Mouse (Mus musculus) heart, adult 9 months (tissue): ENCODE measurements at regions not wholly inside any gene's neighbourhood (a gene's known extent, or its start where the extent isn't known, plus 50 kb on each side); places are given as distances from the start of the nearest gene placed in this dataset.
"Not testable (repeated sequence)": the region's sequence is repeated elsewhere in the genome, so short reads cannot be mapped to it uniquely, and the experiment has no call there.

Source experiments
- DNase-seq, 2 experiments: peaks; one replicate each; pipeline ENCODE4 v3.0.0; 2022; ENCODE audit warnings: low spot score in 2 of 2

DNA sequence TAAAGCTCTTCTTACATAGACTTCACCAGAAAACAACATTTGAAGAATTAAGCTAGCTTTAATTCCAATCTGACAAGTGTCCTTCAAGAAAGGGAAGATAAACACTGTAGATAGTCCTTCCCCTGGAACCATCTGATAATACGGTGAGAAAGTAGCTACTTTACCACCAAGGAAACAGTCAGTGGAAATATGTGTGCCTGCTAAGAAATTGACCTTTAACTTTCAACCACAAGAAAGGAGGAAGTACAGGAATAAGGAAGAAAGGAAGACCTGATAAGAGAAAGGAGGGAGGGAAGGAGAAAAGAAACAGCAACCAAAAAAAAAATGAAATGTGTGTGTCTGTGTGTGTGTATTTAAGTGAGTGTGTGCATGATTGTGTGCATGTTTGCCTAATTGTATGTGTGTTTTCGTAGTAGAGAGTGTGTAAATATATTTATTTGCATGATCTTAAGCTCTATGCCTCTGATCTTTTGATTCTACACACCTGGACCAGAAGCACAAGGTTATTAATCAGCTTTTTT, 831.3 kb downstream of the Pla2g4a start:
- no peak for DNase-seq

DNA sequence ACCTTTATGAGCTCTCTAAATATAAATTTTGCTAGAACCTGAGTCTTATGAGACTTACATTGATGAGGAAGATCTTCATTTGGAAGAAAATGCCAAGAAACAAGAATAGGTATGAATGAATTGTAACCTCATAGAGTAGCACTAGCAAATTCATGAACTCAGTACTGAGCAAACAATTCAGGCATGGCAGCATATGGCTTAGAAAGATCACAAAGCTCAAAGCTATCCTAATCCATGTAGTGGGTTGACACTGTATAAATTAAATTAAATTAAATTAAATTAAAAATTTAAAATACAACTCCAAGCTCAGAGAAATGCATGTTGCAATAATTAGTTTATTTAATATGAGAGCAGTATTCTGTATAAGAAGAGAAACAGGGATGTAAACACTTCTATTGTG, 832.0 kb downstream of the Pla2g4a start:
- DNase-seq = no peak

DNA sequence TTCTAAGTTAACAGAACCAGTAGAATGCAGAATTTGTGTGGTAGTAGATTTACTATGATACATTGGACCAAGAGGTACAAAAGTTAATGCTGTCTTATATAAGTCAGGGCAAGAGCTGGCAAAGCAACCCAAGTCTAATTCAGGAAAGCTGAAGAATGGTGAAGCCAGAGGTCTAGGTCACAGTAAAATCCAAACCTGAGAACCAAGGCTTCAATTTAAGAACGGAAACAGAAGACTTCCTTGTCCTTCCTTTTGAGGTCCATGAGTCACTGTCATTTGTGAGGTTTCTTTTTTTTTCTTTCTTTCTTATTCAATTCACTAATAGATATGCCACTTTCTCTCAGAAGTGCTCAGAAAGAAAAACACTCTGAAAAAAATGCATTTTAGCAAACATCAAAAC, 833.4 kb downstream of the Pla2g4a start:
- DNase-seq = no peak

DNA sequence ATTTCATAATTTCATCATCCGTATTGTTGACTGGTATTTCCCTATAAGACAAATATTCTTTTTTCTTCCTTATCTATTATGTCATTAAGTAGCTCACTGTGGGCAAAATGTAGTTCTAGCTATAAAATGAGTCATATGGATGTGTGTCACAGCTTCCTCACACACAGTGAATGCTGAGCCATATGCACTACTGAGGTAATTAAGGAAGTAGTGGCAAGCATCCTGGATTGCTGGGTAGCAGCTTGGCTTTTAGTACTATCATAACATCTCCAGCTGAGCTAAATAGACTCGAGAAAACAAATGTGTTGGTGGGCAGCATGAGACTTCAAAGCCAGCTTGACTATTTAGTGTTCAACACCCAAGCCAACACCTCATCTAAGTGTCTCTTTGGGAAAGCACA, 857.7 kb downstream of the Pla2g4a start:
- no peak for DNase-seq

DNA sequence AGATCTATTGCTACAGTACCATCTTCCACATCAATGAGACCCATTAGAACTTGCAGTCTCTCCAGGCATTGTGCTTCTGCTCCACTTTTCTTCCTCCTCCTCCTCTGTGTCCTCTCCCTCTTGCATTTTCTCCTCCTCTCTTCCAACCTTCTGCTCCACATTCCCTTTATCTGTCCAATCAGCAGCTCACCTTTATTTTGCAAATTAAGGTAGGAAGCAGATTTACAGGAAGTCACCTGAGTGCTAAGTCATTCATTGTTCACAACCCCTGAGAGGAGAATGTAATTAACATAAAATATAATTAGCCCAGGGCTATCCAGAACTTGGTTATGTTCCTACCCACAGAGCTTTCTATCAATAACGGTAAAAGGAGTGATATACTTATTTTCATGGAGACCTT, 863.7 kb downstream of the Pla2g4a start:
- DNase-seq = no peak

DNA sequence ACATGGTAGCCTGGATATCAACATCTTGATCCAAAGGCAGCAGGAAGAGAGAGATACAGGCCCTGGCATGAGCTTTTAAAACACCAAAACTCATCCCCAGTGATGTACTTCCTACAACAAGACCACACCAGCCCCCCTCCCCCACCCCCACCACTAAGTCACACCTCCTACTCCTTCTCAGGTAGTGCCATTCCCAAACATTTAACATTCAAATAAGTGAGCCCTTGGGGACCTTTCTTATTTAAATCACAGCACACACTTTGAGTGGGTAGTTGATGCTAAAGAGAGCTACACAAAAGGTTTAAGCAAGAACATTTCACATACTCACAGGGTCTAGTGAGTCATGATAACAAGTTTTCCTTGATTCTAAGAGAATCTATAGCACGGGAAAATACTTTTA, 886.4 kb downstream of the Pla2g4a start:
- DNase-seq = no peak

DNA sequence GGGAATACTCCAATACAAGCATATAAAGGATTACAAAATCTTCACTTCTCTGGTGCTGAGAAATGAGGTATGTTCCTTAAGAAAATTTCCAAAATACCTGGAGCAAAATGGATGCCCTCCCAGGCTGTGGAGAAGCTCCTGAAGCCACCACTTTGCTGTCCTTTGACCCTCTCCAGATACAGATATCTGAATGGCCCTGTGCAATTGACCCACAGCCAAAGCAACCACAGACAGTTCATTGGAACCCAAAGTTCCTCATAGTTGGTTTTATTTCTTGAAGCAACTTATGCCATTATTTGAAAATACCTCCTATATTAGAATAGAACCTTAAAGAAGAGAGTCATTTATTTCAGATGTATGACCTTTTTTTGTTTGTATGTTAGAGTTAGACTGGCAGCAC, 891.5 kb downstream of the Pla2g4a start:
- DNase-seq = no peak

DNA sequence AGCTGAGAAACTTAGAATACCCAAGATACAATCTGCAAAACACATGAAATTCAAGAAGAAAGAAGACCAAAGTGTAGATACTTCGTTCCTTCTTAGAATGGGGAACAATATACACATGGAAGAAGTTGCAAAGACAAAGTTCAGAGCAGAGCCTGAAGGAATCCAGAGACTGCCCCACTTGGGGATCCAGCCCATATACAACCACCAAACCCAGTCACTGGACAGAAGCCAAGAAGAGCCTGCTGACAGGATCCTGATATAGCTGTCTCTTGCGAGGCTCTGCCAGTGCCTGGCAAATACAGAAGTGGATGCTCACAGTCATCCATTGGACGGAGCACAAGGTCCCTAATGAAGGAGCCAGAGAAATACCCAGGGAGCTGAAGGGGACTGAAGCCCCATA, 898.1 kb downstream of the Pla2g4a start:
- DNase-seq = not testable (repeated sequence)

DNA sequence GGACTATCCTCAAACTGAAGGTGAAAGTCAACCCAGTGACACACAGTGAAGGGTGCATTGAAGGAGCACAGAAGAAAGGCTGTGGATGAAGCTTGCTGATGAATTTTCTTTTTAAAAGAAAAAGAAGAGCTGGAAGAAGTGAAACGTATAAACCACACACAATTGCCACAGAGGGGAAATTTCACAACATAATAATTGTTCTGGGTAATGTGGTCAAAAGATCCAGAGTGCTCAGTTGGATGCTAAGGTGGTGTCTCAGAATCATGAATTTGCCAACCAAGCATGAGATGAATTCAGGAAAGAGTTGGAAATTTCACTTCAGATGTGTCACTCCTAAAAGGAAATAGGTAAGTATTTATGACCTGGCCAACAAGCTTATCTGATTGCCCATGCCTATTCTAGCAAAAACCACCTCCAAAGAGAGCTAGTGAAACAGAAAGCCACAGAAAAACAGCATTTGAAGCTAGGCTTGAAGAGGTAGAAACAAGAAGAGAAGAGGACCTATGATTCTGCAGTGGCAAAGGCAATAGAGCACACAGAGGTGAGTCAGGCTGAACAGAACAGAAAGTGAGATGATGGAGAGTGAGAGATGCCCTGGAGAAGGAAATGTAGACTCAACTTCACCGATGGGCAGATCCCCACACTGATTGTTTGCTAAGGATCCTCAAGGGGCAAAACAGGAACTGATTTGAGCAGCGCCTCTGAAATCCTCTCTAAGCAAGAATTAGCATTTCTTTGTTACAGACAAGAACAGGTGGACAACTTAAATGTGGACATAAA, 922.7 kb downstream of the Pla2g4a start:
- DNase-seq = no peak

DNA sequence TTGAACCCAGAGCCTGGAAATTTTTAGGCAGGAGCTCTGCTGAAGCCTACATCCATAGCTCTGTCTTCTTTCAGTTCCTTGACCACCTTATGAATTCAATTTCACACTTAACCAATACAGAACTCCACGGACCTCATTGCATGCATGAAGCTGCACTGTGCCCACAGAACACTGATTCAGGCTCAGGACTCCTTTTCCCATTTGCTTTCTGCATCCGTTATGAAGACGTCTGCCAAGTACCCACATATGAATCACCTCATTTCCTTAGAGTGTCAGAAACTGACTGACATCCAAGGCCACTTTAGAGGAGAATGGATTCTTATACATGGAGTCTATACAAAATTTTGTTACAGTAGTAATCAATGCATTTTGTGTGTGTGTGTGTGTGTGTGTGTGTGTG, 932.8 kb downstream of the Pla2g4a start:
- DNase-seq = no peak

DNA sequence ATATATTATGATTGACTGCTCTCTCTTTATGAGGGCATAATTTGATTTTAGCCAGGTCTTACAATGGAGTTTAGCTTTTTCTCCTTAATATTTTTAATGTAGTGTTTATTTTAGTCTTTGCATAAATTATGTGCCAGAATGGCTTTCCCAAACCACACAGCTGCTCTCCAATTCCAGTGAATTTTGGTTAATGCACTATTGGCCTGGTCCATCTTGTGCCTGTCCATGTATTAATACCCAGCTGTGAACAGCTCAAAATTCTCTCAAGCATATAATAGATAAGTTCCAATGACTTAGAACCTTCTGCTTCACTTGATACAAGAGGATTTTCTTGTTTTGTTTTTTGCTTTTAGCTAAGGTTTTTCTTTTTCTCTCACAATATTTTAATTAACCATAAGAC, 939.4 kb downstream of the Pla2g4a start:
- DNase-seq = no peak

DNA sequence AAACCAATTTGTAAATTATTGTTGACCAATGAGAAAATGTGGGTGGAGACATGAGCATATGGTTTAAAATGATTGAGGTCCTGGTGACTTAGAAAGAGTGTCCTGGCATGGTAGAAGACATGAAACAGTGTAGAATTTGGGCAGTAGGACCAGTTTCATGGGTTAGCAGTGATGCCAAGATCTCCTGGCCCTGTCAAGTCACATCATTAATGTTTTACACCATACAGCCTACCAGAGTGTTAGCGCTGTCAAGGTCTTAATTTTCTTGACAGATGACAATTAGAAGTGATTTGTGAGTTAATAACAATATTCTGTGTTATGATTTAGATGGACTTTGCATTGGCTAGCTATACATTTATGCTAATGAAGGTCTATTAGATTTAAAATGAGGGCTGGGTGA, 939.8 kb downstream of the Pla2g4a start:
- no peak for DNase-seq

DNA sequence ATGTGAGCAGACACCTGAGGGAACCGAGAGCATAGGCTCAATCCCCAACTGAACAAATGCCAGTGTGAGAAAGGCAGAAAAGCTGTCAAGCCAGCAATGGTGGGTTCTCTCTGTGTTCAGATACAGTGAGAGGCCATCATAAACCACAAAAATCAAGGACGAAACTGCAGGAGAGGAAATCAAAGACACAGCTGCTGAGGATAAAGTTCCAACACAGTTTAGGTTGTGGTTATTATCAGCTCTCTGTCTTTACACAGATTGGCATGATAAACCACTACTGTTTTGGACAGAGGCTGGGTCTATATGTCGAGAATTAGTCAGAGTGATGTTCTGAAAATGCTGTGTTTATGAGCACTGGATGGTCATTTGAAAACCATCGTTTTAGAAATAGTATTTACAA, 946.5 kb downstream of the Pla2g4a start:
- DNase-seq = no peak

DNA sequence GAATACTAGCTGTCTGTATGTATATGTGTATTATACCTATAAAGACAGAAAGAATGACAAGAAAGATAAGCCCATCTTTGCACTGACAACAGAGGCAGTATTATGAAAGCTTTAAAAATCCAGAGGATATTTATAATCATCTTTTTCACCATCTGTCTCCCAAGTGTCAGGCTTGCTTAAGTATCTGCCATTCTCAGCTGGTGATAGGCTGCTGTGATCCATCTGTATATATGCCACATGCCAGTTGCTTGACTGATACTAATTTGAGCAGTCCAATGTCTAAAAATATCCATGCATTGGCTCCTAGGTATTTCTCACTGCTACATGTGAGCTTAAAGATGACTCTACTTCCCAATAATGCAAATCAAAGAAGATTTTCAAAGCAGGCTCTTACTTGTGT, 950.3 kb downstream of the Pla2g4a start:
- no peak for DNase-seq

DNA sequence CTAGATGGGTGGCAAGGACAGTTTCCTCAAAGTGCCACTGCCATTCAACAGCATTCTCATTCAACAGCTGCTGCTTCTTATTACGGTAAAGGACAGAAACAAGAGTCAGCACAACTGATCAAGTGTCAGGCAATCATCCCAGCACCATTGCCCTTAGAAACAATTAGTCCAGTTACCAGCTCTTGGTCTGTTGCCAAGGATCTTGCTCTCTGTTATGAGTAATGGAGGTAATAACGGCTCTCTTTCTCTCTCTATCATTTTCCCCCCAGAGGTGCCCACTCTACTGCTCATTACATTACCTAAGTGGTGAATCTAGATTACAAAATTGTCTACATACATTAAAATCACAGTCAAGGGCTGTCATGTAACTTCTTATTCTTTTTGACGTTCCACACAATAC, 961.0 kb downstream of the Pla2g4a start:
- DNase-seq = no peak

DNA sequence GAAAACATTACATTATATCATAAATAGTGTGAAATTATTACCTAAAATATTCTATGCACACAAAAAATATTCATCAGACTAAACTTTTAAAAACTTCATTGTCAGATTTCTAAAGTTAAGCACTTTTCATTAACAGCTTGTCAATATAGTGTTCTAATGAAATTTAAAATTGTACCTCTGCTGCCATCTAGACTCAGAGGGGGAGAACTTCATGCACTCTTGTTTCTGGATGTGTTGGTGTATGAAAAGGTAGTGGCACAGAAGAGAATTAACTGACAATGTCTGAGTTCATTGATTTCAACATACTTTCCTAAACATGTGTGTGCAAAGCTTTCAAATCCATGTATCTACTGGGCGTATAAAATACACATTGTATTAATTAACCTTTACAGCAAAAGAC, 967.5 kb downstream of the Pla2g4a start:
- DNase-seq = no peak

DNA sequence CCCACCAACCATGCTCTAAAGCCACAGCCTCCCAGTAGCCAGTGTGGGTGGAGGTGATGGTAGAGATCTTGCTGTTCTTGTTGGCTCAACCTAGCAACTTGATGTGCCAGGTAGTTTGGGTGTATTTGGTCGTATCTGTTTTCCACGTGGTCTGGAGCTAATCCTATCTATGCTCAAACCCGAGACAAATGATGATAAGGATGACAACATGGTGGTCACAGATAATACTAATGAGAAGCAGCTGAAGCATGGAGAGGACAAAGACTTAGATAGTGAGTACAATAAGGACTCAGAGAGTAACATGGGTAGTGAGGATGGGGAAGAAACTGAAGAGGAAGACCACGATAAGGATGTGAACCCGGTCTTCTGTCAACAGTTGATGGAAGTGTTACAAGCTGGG, 983.7 kb downstream of the Pla2g4a start:
- no peak for DNase-seq

DNA sequence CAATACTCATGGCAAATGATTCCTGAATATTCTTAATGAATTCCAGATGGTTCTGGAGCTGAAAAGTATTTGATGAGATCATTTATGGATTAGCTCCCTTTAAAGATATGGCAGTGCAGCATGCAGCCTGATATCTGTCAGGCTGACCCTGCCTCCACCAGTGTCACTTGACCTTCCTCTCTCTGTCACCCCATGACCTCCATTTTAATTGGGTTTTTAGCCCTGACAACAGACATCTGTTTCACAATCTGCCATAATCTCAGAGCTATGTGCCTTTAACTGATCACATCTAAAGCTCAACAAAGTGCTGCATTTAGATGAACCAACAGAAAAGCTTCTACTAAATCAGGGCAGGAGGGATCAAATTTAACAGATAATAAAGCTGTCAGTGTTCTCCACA, 995.7 kb downstream of the Pla2g4a start:
- DNase-seq = no peak

DNA sequence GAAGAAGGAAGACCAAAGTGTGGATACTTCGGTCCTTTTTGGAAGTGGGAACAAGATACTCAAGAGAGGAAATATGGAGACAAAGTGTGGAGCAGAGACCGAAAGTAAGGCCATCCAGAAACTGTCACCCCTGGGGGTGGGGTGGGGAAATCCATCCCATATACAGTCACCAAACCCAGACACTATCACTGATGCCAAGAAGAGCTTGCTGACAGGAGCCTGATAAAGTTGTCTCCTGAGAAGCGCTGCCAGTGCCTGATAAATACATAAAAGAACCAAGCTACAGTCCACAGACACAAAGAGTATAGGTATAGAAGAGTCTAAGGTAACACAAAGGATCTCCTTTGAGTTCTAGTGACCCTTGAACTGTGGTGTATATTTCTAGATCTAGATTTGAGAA, 1026.7 kb downstream of the Pla2g4a start:
- no peak for DNase-seq

DNA sequence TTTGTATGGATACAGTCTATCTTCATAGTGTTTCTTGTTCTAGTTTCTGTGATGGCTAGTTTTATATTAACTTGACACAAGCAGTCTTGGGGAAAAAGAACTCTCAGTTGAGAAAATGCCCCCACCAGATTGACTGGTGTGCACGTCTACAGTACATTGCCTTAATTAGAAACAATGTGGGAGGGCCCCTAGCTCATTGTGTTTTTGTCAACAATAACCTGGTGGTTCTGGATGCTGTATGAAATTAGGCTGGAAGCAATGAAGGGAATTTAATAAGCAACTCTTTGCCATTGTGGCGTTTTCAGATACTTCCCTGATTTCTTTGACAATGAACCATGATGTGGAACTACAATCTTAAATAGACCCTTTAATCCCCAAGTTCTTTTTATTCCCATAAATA, 1036.6 kb downstream of the Pla2g4a start:
- no peak for DNase-seq

DNA sequence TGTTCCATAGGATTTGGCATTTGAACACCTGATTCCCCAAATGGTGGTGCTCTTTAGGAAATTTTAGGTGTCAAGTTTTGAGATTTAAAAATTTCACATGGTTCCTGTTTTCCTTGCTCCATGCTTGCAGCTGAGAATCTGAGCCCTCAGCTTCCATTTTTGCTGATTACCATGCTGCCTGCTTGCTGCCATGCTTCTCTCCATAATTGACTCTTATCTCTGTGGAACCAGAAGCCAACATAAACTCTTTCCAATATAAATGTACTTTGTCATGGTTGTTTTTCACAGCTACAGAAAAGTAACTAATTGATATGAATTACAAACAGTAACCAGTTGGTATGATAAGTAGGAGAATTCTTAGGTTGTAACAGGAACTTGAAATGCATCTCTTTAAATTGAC, 1044.0 kb downstream of the Pla2g4a start:
- no peak for DNase-seq

DNA sequence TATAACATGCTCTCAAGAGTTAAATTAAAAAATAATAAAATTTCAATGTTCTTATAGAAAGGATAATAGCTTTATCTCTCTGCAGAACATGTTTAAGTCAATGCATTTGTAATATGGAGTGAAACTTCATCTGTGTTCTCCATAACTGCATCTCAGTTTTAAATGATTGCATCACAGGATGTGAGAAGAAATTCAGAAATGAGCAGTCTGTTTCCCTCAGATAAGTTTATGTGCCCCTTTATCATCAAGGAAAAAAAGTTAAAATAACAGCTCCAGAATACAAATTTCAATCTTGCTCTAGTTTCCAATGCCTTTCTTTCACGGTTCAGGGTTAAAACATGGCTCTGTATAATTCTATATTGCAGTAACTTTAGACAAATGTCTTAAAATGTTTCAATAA, 1048.3 kb downstream of the Pla2g4a start:
- no peak for DNase-seq

DNA sequence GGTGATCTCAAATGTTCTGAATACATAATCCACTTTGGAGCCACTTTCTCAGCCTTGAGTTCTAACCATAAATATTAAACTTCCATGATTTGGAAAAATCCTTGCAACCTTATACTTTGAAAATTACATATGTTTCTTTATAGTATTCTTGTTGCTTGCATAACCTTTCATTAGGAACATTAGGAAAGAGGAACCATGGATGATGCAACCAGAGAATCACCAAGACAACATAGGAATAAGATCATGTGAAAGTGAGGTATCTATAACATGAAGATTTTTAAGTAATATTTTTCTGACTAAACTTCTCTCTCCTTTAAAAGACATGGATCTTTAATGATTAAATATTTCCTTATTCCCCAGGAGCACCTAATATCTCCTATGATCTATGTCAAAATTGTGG, 1057.0 kb downstream of the Pla2g4a start:
- DNase-seq = no peak

DNA sequence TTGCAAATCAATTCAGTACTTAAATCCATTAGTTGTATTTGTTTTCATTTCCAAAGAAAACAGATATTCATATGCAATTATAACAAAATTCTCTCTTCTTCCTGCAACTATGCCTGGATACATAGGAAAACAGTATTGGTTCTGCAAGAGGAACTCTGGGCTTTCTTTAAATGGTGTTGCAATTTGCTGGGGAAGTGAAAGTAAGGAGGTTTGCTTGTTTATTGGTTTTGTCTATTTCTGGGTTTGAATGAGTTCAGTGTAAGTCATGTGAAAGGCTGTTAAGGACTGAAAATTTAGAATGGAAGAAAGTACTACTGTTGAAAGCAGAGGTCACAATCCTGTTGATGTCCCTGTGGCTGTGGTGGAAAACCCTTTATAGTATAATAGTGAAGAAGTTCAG, 1058.0 kb downstream of the Pla2g4a start:
- peak in 1 of 2 experiments; percentile 41 for DNase-seq
